16 mouse cellular contexts compared by ENCODE assay signal in genomic region chr10:95695603-95696252, GRCm38 (mm10). TPM values are rescaled to one million over a fixed set of nuclear protein-coding genes. Genes with fewer than 3 reads are reported as not detected.
DNase-seq lines count a peak whose midpoint lies in the region; ATAC-seq and TF ChIP-seq lines count a peak whose summit lies in the region.
"Had no signal": no experiment of that assay in that cellular context is flagged by ENCODE, and none has a peak within 500 bp of the region (broad histone marks: within the 10 kb centered on the region; RNA-seq: fewer than 3 reads in every experiment).

No protein-coding gene starts in this region.

- H3K27ac ChIP-seq in heart, embryonic 14.5 days (replicated peaks in 1 of 2; ENCODE audit: control insufficient read depth in 1 of 2, insufficient read depth in 1 of 2, low read depth in 2 of 2, low read length in 2 of 2): 0 out of 4 replicates have a peak overlapping the region, but pooled peaks have one; percentile 14 to 16
- H3K27ac ChIP-seq in lung, postnatal 0 days (ENCODE audit: low read length): no peak overlapping the region
- H3K27ac ChIP-seq in limb, embryonic 12.5 days: no peak overlapping the region
- H3K27ac ChIP-seq: liver, embryonic 13.5 days; midbrain, embryonic 12.5 days; neural tube, embryonic 12.5 days had no signal

- H3K36me3 ChIP-seq in heart, embryonic 14.5 days (ENCODE audit: control insufficient read depth, insufficient read depth, low read length): no peaks in the 10 kb centered on the region
- no peaks in the 10 kb centered on the region for H3K36me3 ChIP-seq in lung, postnatal 0 days (ENCODE audit: insufficient read depth, low read length)
- H3K36me3 ChIP-seq in limb, embryonic 12.5 days: no peaks in the 10 kb centered on the region
- H3K36me3 ChIP-seq: liver, embryonic 13.5 days; midbrain, embryonic 12.5 days; neural tube, embryonic 12.5 days had no signal

- TF ChIP-seq EP300 in lung, postnatal 0 days (IDR thresholded peaks at IDR 0.05): no peak

- H3K4me3 ChIP-seq in heart, embryonic 14.5 days (ENCODE audit: control insufficient read depth in 1 of 2, insufficient read depth in 1 of 2, low read depth in 1 of 2, low read length in 2 of 2): no peak overlapping the region
- H3K4me3 ChIP-seq in lung, postnatal 0 days (ENCODE audit: low read depth, low read length): no peak overlapping the region
- H3K4me3 ChIP-seq in limb, embryonic 12.5 days (replicated peaks): no peak overlapping the region
- H3K4me3 ChIP-seq: liver, embryonic 13.5 days; midbrain, embryonic 12.5 days; neural tube, embryonic 12.5 days had no signal

- no peaks in the 10 kb centered on the region for H3K27me3 ChIP-seq in heart, embryonic 14.5 days (ENCODE audit: control insufficient read depth, insufficient read depth, low read length)
- H3K27me3 ChIP-seq in lung, postnatal 0 days (replicated peaks; ENCODE audit: insufficient read depth, low read length): no peaks in the 10 kb centered on the region
- no peaks in the 10 kb centered on the region for H3K27me3 ChIP-seq in limb, embryonic 12.5 days
- H3K27me3 ChIP-seq: liver, embryonic 13.5 days; midbrain, embryonic 12.5 days; neural tube, embryonic 12.5 days had no signal

- H3K4me2 ChIP-seq in heart, embryonic 14.5 days (ENCODE audit: low read length): no peak overlapping the region
- no peak overlapping the region for H3K4me2 ChIP-seq in lung, postnatal 0 days (replicated peaks; ENCODE audit: low read depth, low read length)
- no peak overlapping the region for H3K4me2 ChIP-seq in limb, embryonic 12.5 days
- H3K4me2 ChIP-seq: liver, embryonic 13.5 days; midbrain, embryonic 12.5 days; neural tube, embryonic 12.5 days had no signal

- no peaks in the 10 kb centered on the region for H3K9me3 ChIP-seq in heart, embryonic 14.5 days (ENCODE audit: control insufficient read depth, low read length)
- no peaks in the 10 kb centered on the region for H3K9me3 ChIP-seq in lung, postnatal 0 days (ENCODE audit: low read length)
- H3K9me3 ChIP-seq in limb, embryonic 12.5 days: no peaks in the 10 kb centered on the region
- H3K9me3 ChIP-seq: liver, embryonic 13.5 days; midbrain, embryonic 12.5 days; neural tube, embryonic 12.5 days had no signal

- H3K9ac ChIP-seq in heart, embryonic 14.5 days (ENCODE audit: low read length): no peak overlapping the region
- H3K9ac ChIP-seq in lung, postnatal 0 days (replicated peaks; ENCODE audit: low read depth): no peak overlapping the region
- no peak overlapping the region for H3K9ac ChIP-seq in limb, embryonic 12.5 days (replicated peaks)
- H3K9ac ChIP-seq: liver, embryonic 13.5 days; midbrain, embryonic 12.5 days; neural tube, embryonic 12.5 days had no signal

- TF ChIP-seq CTCF in lung, postnatal 0 days (IDR thresholded peaks at IDR 0.05): no peak

- H3K4me1 ChIP-seq in heart, embryonic 14.5 days (ENCODE audit: control insufficient read depth in 2 of 2, insufficient read depth in 2 of 2, low read length in 2 of 2): peaks cover 3 to 8% of the 10 kb centered on the region in 2 experiments; a peak in 3 of 4 replicates
- no peaks in the 10 kb centered on the region for H3K4me1 ChIP-seq in lung, postnatal 0 days (ENCODE audit: insufficient read depth, low read depth, low read length)
- H3K4me1 ChIP-seq in limb, embryonic 12.5 days (replicated peaks): peaks cover 14% of the 10 kb centered on the region
- H3K4me1 ChIP-seq: liver, embryonic 13.5 days had no signal

- 75% methylated on average over 18 of the region's 18 CpGs for WGBS in heart, embryonic 14.5 days
- WGBS in lung, postnatal 0 days: 75% methylated on average over 18 of the region's 18 CpGs
- WGBS in limb, embryonic 12.5 days: 93% methylated on average over 18 of the region's 18 CpGs

- intact Hi-C loops in heart, postnatal 10 days (cut with DNase I): no loop called here

- no peak for ATAC-seq in heart, embryonic 14.5 days (ENCODE audit: insufficient number of reproducible peaks, insufficient read depth, low FRiP score, low read depth)
- ATAC-seq in lung, postnatal 0 days: peak; percentile 55
- 0 out of 2 replicates have a peak, but pooled peaks have one; percentile 36 for ATAC-seq in limb, embryonic 12.5 days (ENCODE audit: insufficient number of reproducible peaks, insufficient read depth, low FRiP score, low TSS enrichment, low read depth)

- DNase-seq in adrenal gland, adult 2 months: peak; percentile 21
- no peak for DNase-seq in adrenal gland, adult 18-20 months (ENCODE audit: low spot score in 2 of 2)
- DNase-seq in heart, postnatal 10 days: no peak
- DNase-seq in lung, postnatal 0 days (ENCODE audit: low spot score): no peak
- DNase-seq in lung, postnatal 14 days: no peak
- no peak for DNase-seq in urinary bladder, postnatal 25 days (ENCODE audit: low spot score)
- DNase-seq: cerebellum, adult 8-10 months; embryo, embryonic 11 days; gastrocnemius, postnatal 10 days; layer of hippocampus, adult 9-11 months; liver, embryonic 13.5 days; thymus, adult 18-20 months had no signal

RNA-seq across cellular contexts. Expression of gene Anapc15-ps, which starts 22.5 kb away (rescaled TPM):
- total RNA-seq in adrenal gland, adult 2 months (2021): not detected
- not detected in 2 replicates for polyA plus RNA-seq in adrenal gland, adult 2 months (2012; rRNA removed)
- total RNA-seq in adrenal gland, adult 18-20 months (2021): not detected
- not detected in 2 replicates for polyA plus RNA-seq in heart, embryonic 14.5 days (2014; fragmentation: Nextera tagmentation; extraction: Ambion mirVana)
- total RNA-seq in heart, postnatal 10 days (2021): not detected
- not detected in 2 replicates for polyA plus RNA-seq in lung, postnatal 0 days (2015; fragmentation: Nextera tagmentation; extraction: Ambion mirVana)
- polyA plus RNA-seq in limb, embryonic 12.5 days (2016; fragmentation: Nextera tagmentation; extraction: Ambion mirVana): not detected in 2 replicates
- total RNA-seq: gastrocnemius, postnatal 10 days had no signal
- polyA plus RNA-seq: liver, embryonic 13.5 days; midbrain, embryonic 12.5 days; neural tube, embryonic 12.5 days had no signal

Comparison
In these comparisons a context has a peak if more than half of its experiments do, and no peak if none do; other contexts are left out.
1. H3K27ac ChIP-seq: peak in heart, embryonic 14.5 days (2 of 2); none in lung, postnatal 0 days (single experiment) and limb, embryonic 12.5 days (single experiment).